Mouse (Mus musculus) large intestine, adult 2 months (tissue): ENCODE measurements around the gene Fam135a. TPM values are rescaled to one million over a fixed set of nuclear protein-coding genes. Genes with fewer than 3 reads are reported as not detected.
"Not testable (repeated sequence)": the region's sequence is repeated elsewhere in the genome, so short reads cannot be mapped to it uniquely, and the experiment has no call there.

Experiments used
- DNase-seq: peaks from one replicate; pipeline ENCODE4 v3.0.0-alpha.2; 2012; ENCODE audit warnings: low read depth, low spot score
- WGBS: fragments of 180-500 bp; shearing (Covaris S2); methylation state at CpG from one replicate; pipeline ENCODE4 v1.1.7; 2018; 5-methylcytosine and 5-hydroxymethylcytosine counted together
- polyA plus RNA-seq: library from polyadenylated mRNA; depleted of rRNA; stranded (reverse); fragments of >200 nt; gene quantifications from 2 replicates; pipeline ENCODE4 v1.2.3, GENCODE M21; 2012; rRNA removed

Fam135a gene
- polyA plus RNA-seq, 1 experiment, result 8.7 TPM

DNA sequence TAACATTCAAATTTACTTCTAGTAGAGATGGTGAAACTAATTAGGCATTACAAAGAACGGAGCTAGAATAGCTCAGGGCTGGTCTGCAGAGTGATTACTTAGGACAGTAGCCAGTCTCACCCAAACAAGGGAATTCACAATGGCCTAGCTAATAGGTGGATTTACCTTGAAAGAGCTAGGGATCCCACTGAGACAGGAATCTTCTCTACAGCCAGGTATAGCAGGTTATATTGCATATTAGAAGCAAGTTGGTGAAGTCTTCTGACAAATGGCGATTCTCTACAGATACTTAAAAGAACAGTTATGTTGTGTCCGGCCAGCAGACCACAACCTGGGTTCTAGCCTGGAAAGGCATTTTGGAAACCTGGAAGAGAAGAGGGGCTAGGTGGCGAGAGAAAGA lies 129.0 kb downstream of the Fam135a start:
- DNase-seq, result not testable (repeated sequence)
- 91% methylated on average over 4 of the region's 4 CpGs for WGBS

DNA sequence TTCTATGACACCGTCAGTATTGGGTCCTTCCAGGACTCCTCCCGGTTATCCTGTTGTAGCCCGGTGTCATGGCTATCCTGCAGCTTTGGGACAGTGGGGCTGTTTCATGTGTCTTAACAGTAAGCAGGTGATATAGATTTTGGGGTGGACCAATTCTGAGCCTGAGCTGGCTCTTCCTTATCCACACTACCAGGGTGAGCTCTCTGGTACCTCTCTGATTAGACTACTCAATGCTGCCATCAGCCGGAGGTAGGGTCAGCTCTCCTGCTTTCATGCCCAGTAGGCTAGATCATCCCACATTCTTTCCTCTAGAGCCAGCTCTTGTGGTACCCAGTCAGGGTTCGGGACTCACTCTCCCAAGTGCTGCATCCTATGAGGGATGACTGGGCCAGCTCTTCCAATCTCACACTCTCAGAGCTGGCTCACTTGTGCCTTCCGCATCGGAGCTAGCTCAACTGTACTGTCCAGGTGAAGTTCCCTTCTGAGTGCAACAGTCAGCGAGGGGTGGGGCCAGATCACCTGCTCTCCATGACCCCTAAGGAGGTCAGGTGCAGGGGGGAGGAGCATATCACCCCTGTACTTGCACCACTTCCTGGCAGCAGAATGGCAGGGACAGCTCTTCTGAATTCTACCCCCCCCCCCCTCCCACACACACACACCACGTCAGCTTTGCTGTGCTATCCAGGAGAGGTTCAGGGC lies 132.0 kb downstream of the Fam135a start:
- 81% methylated on average over 9 of the region's 9 CpGs for WGBS
- DNase-seq, result no peak

GRCm38 (mm10) chr1:23966226-23966625 lies 133.9 kb downstream of the Fam135a start:
- WGBS, result 45% methylated on average over 1 of the region's 1 CpGs
- no peak for DNase-seq

Other genes with a start within 250 kb of the Fam135a start
- 52.8 and 58.3 TPM in 2 replicates for gene Smap1, start 178.0 kb downstream of the Fam135a start, polyA plus RNA-seq
- 9.3 and 10.4 TPM in 2 replicates for gene Sdhaf4, start 94.7 kb downstream of the Fam135a start, polyA plus RNA-seq
- 0.04 and 0.07 TPM in 2 replicates for gene Col9a1, start 77.3 kb upstream of the Fam135a start, polyA plus RNA-seq